Mouse (Mus musculus): ENCODE data around the gene Ubp1.

DNA sequence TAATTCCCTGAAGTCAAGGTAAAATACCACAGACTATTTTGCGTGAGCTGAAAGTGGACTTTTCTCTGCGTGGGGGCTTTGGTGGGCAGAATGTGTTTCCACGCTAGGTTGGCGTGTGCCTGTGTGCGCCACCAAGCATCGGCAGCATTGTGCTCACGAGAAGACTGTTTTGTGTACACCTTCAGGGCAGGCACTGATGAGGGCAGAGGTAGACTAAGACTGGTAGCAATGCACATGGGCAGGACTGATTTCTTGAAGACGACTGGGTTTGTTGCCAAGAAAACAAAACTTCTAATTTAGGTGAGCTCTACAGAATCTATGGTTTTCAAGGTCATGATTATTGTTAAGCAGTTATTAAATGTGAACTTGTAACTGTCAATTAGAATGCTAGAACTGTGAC is 38.7 kb downstream of the Ubp1 start:
- TF ChIP-seq POLR2A (IDR thresholded peaks at IDR 0.05; ENCODE audit: borderline replicate concordance, extremely low read depth, insufficient read depth, insufficient read length, poor library complexity, severe bottlenecking) (no peak), CTCF (IDR thresholded peaks at IDR 0.05; ENCODE audit: borderline replicate concordance, extremely low read depth, insufficient read depth, insufficient read length) (no peak)
